Mouse (Mus musculus): ENCODE data around the gene Ntrk2.

- no peak for TF ChIP-seq CTCF (IDR thresholded peaks at IDR 0.05; ENCODE audit: low read depth, low read length)
- no peak for TF ChIP-seq GATA1 (IDR thresholded peaks at IDR 0.05; ENCODE audit: borderline replicate concordance, low read length)
- no peak for TF ChIP-seq GATA2 (IDR thresholded peaks at IDR 0.05; ENCODE audit: borderline replicate concordance, low read depth, low read length)
- no peak for TF ChIP-seq TAL1 (conservative IDR thresholded peaks at IDR 0.05; ENCODE audit: low read depth, low read length)
- TF ChIP-seq POLR2AphosphoS5 (IDR thresholded peaks at IDR 0.05; ENCODE audit: insufficient replicate concordance, low read depth, low read length): no peak
Measured at GRCm38 (mm10) chr13:58927186-58927585, 120.8 kb downstream of the Ntrk2 start.
